Mouse (Mus musculus) C2C12 (cell line): ENCODE results near the gene Ntrk1.

ENCODE experiments used
- CTCF ChIP-seq: IDR thresholded peaks from one replicate; pipeline ENCODE4 v1.5.1; 2011; ENCODE audit not compliant: control insufficient read depth, insufficient read depth, insufficient read length
- FOSL1 ChIP-seq: IDR thresholded peaks from one replicate; pipeline ENCODE4 v1.8.0; 2011; ENCODE audit warnings: mild to moderate bottlenecking, low read length; ENCODE audit not compliant: poor library complexity, insufficient read depth, severe bottlenecking
- MAX ChIP-seq: IDR thresholded peaks from one replicate; pipeline ENCODE4 v1.6.1; 2011; ENCODE audit warnings: mild to moderate bottlenecking, control low read depth
- MYOD1 ChIP-seq: IDR thresholded peaks from one replicate; pipeline ENCODE4 v1.6.1; 2011; ENCODE audit warnings: low read depth; ENCODE audit not compliant: control insufficient read depth, insufficient read length
- MYOG ChIP-seq: IDR thresholded peaks from one replicate; pipeline ENCODE4 v1.6.1; 2011; ENCODE audit not compliant: control insufficient read depth, insufficient read length; ENCODE audit errors: extremely low read depth
- USF1 ChIP-seq: IDR thresholded peaks from one replicate; pipeline ENCODE4 v1.6.1; 2011; ENCODE audit warnings: low read depth, mild to moderate bottlenecking, control low read depth, moderate library complexity

- TF ChIP-seq CTCF (no peak), MYOG (no peak), FOSL1 (no peak), USF1 (no peak), MYOD1 (no peak), MAX (no peak)
Observed at GRCm38 (mm10) chr3:87765631-87766283, 29.2 kb downstream of the Ntrk1 start.
